Mouse (Mus musculus) kidney, adult 11 months (tissue): ENCODE results near the gene Slc43a1.
"Not testable (repeated sequence)": the region's sequence is repeated elsewhere in the genome, so short reads cannot be mapped to it uniquely, and the experiment has no call there.

Experiments used
- DNase-seq: peaks from one replicate; pipeline ENCODE4 v3.0.0; 2022

Slc43a1 gene

GRCm38 (mm10) chr2:84838593-84838949 is at the start of gene Slc43a1:
Gene Slc43a1, plus strand, starts transcription at chr2:84838850.
- no peak for DNase-seq

DNA sequence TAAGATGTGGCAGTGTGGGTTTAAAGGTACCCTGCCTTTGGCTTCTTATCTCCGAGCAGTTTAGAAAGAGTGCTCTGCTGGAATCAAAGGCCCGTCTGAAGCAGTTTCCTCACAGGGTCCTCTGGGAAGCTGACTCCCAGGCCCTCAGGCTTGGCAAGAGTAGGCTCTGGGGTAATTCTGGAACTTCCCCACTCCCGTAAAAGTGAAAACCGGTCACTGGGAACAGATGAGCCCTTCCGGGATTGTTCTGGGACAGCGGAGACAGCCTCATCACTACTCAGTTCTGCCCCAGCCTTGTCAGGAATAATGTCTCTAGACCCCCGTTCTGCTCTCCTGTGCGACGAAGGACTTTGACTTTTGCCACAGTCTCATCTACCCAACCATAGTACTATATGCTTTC is 48.2 kb upstream of the Slc43a1 start:
- no peak for DNase-seq

GRCm38 (mm10) chr2:84792516-84792915 is 46.1 kb upstream of the Slc43a1 start:
- no peak for DNase-seq

DNA sequence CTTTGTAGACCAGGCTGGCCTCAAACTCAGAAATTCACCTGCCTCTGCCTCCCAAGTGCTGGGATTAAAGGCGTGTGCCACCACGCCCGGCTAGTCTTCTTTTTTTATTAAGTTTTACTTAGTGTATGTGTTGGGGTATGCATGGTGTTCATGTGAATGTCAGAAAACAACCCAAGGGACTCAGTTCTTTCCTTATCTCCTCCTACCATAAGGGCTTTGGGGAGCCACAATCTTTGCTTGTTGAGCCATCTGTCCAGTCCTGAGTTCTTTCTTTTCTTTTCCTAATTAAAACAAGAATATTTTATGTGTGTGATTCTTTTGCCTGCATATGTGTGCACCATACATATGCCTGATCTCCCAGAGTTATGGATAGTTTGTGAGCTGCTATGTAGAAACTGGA is 45.5 kb upstream of the Slc43a1 start:
- DNase-seq, result no peak

- no peak for DNase-seq
Observed at GRCm38 (mm10) chr2:84793871-84794270, 44.8 kb upstream of the Slc43a1 start.

GRCm38 (mm10) chr2:84797833-84798492 is 40.7 kb upstream of the Slc43a1 start:
- peak; percentile 63 for DNase-seq

GRCm38 (mm10) chr2:84798493-84798921 is 40.1 kb upstream of the Slc43a1 start, which contains the start of gene Ube2l6:
Gene Ube2l6, plus strand, starts transcription at chr2:84798828.
- DNase-seq, result peak; percentile 44

DNA sequence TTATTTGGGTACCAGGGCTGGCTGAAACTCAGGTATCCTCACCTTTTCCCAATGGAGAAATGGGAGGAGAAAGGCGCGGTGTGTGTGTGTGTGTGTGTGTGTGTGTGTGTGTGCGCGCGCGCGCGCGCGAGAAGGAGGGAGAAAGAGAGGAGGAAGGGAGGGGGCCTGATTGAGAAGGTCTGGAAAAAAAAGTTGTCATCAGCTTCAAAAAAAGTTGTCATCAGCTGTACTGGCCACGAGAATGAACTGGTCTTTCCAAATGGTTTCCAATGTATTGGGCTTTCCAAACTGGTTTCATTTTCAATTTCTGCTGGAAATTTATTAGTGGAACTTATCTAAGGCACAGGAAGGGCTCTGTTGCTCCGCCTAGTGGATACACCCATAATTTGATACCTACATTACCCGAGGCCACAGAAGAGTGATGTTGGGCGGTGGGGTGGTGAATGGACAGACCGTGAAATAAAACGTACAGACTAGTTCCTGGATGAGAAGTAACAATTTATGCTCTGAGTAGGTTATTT is 39.5 kb upstream of the Slc43a1 start:
- DNase-seq, result peak; percentile 70

- no peak for DNase-seq
Observed at GRCm38 (mm10) chr2:84800304-84800703, 38.3 kb upstream of the Slc43a1 start.

GRCm38 (mm10) chr2:84801223-84801622 is 37.4 kb upstream of the Slc43a1 start:
- not testable (repeated sequence) for DNase-seq

- DNase-seq, result no peak
Observed at GRCm38 (mm10) chr2:84803963-84804362, 34.7 kb upstream of the Slc43a1 start.

GRCm38 (mm10) chr2:84806546-84806945 is 32.1 kb upstream of the Slc43a1 start:
- DNase-seq, result no peak

- no peak for DNase-seq
Observed at GRCm38 (mm10) chr2:84809330-84809729, 29.3 kb upstream of the Slc43a1 start.

DNA sequence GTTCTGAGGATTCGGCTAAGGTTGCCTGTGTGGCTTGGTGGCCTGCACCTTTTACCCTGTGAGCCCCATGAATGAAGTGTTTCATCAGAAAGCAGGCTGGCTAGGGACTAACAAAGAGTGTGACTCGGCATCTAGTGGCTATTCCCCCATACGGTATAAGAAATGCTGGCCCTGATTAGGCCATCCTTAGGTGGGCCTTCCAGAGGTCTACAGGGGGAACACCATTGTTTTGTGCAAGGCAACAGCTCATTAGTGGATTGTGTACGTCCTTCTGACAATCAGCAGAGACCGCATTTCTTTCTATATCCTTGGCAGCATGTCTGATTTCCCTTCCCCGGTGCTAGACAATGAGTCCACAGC is 28.1 kb upstream of the Slc43a1 start:
- DNase-seq, result no peak

- DNase-seq, result peak; percentile 88
Observed at GRCm38 (mm10) chr2:84810886-84811577, 27.6 kb upstream of the Slc43a1 start.

GRCm38 (mm10) chr2:84811880-84812279 is 26.8 kb upstream of the Slc43a1 start:
- DNase-seq, result no peak

DNA sequence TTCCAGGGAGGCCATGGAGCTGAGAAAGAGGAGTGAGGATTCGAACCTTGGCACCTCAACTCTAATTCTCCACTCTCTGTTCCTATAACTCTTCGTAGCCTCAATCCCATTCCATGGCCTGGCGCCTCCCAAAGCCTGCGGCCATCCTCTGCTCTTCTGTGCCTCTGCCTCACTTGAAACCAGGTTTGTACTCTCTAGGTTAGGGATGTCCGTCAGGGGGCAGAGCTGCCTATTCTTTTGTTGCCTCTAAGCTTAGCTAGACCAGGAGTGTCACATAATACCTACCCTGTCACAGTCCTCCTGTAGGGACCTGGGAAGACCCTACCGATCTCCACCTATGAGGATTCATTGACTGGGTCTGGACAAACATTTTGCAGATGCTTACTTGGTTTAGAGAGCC is 26.0 kb upstream of the Slc43a1 start:
- no peak for DNase-seq

GRCm38 (mm10) chr2:84819861-84820260 is 18.8 kb upstream of the Slc43a1 start:
- no peak for DNase-seq

DNA sequence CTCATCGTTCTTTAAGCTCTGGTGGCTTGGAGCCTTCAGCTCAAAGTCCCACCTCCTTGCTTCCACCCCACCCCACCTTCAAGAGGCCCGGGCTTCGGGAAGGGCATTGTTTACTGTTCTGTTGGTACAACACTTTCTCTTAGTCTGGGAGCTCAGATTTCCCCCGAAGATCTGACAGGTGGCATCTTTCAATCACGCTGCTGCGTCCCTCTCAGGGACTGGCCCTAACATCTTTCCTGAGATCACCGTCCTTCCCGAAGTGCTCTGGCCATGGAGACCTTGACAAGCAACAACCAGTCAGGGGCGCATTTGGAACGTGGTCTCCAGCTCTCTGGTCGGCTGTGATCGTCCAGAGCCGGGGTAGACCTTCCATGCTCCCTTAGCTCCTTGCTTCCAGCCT is 16.1 kb upstream of the Slc43a1 start, which contains the start of gene Smtnl1:
Gene Smtnl1, minus strand, starts transcription at position 101 of the 400 bp plus-strand sequence.
- DNase-seq, result no peak

- no peak for DNase-seq
Observed at GRCm38 (mm10) chr2:84823237-84823636, 15.4 kb upstream of the Slc43a1 start.

- DNase-seq, result peak; percentile 93
Observed at GRCm38 (mm10) chr2:84826488-84827282, 12.0 kb upstream of the Slc43a1 start, which contains the start of gene Timm10. Gene Timm10, plus strand, starts transcription at chr2:84826997.

DNA sequence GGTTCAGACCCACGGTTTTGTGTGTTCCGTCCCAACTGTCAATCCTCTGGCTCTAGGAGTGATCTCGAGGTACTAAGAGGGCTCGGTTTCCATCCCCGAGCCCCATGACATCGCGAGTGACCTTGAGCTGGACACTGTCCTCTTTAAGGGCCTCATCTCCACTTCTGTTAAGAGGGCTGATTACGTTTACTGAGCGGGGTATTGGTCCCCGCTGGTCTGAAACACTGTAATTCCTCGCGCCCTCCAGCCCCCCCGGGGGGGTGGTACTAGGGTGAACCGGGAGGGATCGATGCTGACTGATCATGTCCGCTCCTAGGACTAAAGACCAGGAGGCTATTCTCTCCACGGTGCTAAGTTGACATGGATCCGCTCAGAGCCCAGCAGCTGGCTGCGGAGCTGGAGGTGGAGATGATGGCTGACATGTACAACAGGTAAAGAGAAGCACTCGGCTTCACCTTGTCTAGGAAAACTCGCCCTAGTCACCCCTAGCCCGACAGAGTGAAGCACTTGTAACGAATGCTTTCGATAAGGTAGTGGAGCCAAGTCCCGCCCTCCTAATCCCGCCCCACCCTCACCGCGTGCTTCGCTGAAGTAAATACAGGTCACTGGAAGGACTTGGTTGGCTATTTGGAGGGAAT is 11.2 kb upstream of the Slc43a1 start:
- peak; percentile 35 for DNase-seq
